Comparison of ENCODE assay signal across 8 mouse cellular contexts in the genomic region with DNA sequence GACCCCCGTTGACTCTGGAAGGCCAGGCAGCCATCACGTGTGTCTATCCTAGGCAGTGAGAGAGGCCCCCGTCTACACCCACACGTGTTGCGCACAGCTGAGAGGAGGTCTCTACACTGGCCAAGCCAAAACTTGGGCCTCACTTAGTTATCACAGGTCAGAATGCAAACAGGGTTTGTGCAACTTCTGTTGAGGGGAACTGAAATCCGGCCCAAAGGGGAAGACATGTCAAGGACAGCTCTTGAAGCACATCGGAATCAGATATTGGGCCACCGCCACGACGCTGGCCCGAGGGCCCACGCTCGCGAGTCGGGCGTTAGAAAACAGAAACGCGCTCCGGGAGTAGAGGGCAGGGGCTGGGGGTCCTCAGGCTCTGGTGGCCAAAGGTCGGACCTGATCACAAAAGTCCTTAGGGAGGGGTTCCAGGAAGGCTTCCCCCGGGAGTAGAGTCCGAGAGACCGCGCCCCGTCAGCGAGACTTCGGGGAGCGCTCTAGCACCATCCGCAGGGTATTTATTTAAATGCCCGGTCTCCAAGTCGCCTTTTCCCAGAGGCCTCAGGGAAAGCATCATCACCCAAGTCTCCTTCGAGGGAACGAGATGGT. TPM values are rescaled to one million over a fixed set of nuclear protein-coding genes. Genes with fewer than 3 reads are reported as not detected.
A peak's percentile ranks its signal among the peaks of the same experiment; 100 is the strongest.
DNase-seq lines count a peak whose midpoint lies in the region; ATAC-seq and TF ChIP-seq lines count a peak whose summit lies in the region.

No protein-coding gene starts in this region.

- H3K9ac ChIP-seq in heart, embryonic 12.5 days: peak overlapping the region; percentile 98

- peak overlapping the region; percentile 95 for H3K27ac ChIP-seq in heart, embryonic 12.5 days (ENCODE audit: poor library complexity, severe bottlenecking)

- no peaks in the 10 kb centered on the region for H3K27me3 ChIP-seq in G1E (ENCODE audit: insufficient read depth, low read length)
- H3K27me3 ChIP-seq in heart, embryonic 12.5 days (replicated peaks): no peaks in the 10 kb centered on the region

- peak overlapping the region; percentile 92 for H3K4me3 ChIP-seq in G1E (ENCODE audit: low read depth, low read length)
- H3K4me3 ChIP-seq in heart, embryonic 12.5 days: peak overlapping the region; percentile 96

- TF ChIP-seq CTCF in G1E (IDR thresholded peaks at IDR 0.05; ENCODE audit: low read depth, low read length): no peak

- peaks cover 55% of the 10 kb centered on the region for H3K4me1 ChIP-seq in G1E (ENCODE audit: insufficient read depth, low read depth, low read length)
- H3K4me1 ChIP-seq in heart, embryonic 12.5 days (replicated peaks): peaks cover 40% of the 10 kb centered on the region

- H3K9me3 ChIP-seq in G1E (replicated peaks): no peaks in the 10 kb centered on the region
- no peaks in the 10 kb centered on the region for H3K9me3 ChIP-seq in heart, embryonic 12.5 days (replicated peaks)

- ATAC-seq in G1E (ENCODE audit: extremely low read depth, insufficient number of reproducible peaks, low FRiP score, poor library complexity, severe bottlenecking): no peak
- ATAC-seq in heart, embryonic 12.5 days (ENCODE audit: insufficient number of reproducible peaks, low FRiP score): no peak

- H3K36me3 ChIP-seq in G1E (replicated peaks): peaks cover 47% of the 10 kb centered on the region
- H3K36me3 ChIP-seq in heart, embryonic 12.5 days: peaks cover 34% of the 10 kb centered on the region

- WGBS in heart, embryonic 12.5 days: under 1% methylated on average over 33 of the region's 33 CpGs

- peak; percentile 49 to 59 for DNase-seq in cerebellum, postnatal 14 days
- DNase-seq in cerebellum, postnatal 4 days (ENCODE audit: low spot score in 2 of 2): no peak
- DNase-seq in G1E (ENCODE audit: low spot score): peak; percentile 39
- peak; percentile 59 for DNase-seq in embryo, embryonic 11 days
- peak; percentile 26 for DNase-seq in layer of hippocampus, adult 9-10 months (ENCODE audit: low spot score)
- DNase-seq in lung, postnatal 4 days: peak; percentile 51
- DNase-seq in retina, postnatal 1 day: peak; percentile 24

- peak overlapping the region; percentile 87 for H3K4me2 ChIP-seq in heart, embryonic 12.5 days

RNA-seq across cellular contexts. Expression of a gene that starts 0.6 kb away (rescaled TPM):
- total RNA-seq in G1E (2014; fragmentation: Nextera tagmentation) (423 and 435 TPM in 2 replicates), G1E (2017) (367 and 445 TPM in 2 replicates)
- 17.3 and 26.6 TPM in 2 replicates for polyA plus RNA-seq in G1E (2012)
- 574 and 590 TPM in 2 replicates for polyA plus RNA-seq in heart, embryonic 12.5 days (2016; fragmentation: Nextera tagmentation; extraction: Ambion mirVana)

RNA-seq across cellular contexts. Expression of a gene that starts 0.9 kb away (rescaled TPM):
- 5.4 and 6.5 TPM in 2 replicates for total RNA-seq in G1E (2014; fragmentation: Nextera tagmentation)
- total RNA-seq in G1E (2017): 1.0 and 1.9 TPM in 2 replicates
- 0.09 and 0.10 TPM in 2 replicates for polyA plus RNA-seq in G1E (2012)
- polyA plus RNA-seq in heart, embryonic 12.5 days (2016; fragmentation: Nextera tagmentation; extraction: Ambion mirVana): 1.7 and 2.3 TPM in 2 replicates

RNA-seq across cellular contexts. Expression of a gene that starts 59.1 kb away (rescaled TPM):
- not detected in 2 replicates for total RNA-seq in G1E (2014; fragmentation: Nextera tagmentation)
- not detected in 2 replicates for total RNA-seq in G1E (2017)
- not detected in 2 replicates for polyA plus RNA-seq in G1E (2012)
- not detected in 2 replicates for polyA plus RNA-seq in heart, embryonic 12.5 days (2016; fragmentation: Nextera tagmentation; extraction: Ambion mirVana)

Comparison
In these comparisons a context has a peak if more than half of its experiments do, and no peak if none do; other contexts are left out.
1. DNase-seq: peak in cerebellum, postnatal 14 days (2 of 2), G1E (single experiment), embryo, embryonic 11 days (single experiment), layer of hippocampus, adult 9-10 months (single experiment), lung, postnatal 4 days (2 of 2) and retina, postnatal 1 day (single experiment); none in cerebellum, postnatal 4 days (0 of 2).
2. RNA of a gene that starts 0.6 kb away (polyA plus RNA-seq): 574 to 590 TPM in heart, embryonic 12.5 days; 17.3 to 26.6 TPM in G1E; every median in the first group is over 10 times any median in the second.